Mouse (Mus musculus) olfactory bulb, adult 2 months (tissue): ENCODE measurements around the gene Me1. TPM values are rescaled to one million over a fixed set of nuclear protein-coding genes. Genes with fewer than 3 reads are reported as not detected.
A peak's percentile ranks its signal among the peaks of the same experiment; 100 is the strongest.

ENCODE experiments used
- H3K27ac ChIP-seq: fragments of 200-500 bp; 2 replicates; pipeline ENCODE4 v1.5.1; 2012; ENCODE audit warnings: low read depth, low read length; ENCODE audit not compliant: insufficient read depth
- H3K4me1 ChIP-seq: fragments of 200-500 bp; 2 replicates; pipeline ENCODE4 v1.6.1; 2012; ENCODE audit warnings: low read length; ENCODE audit not compliant: control insufficient read depth, insufficient read depth
- H3K4me3 ChIP-seq: fragments of 200-500 bp; 2 replicates; pipeline ENCODE4 v1.5.1; 2012; ENCODE audit warnings: mild to moderate bottlenecking, low read depth, low read length, moderate library complexity; ENCODE audit not compliant: insufficient read depth
- CTCF ChIP-seq: fragments of 200-500 bp; IDR thresholded peaks from 2 replicates; pipeline ENCODE4 v1.5.1; 2012; ENCODE audit warnings: low read depth, mild to moderate bottlenecking, low read length, moderate library complexity; ENCODE audit not compliant: insufficient read depth
- POLR2A ChIP-seq: fragments of 200-500 bp; IDR thresholded peaks from 2 replicates; pipeline ENCODE4 v1.6.1; 2012; ENCODE audit warnings: mild to moderate bottlenecking, low read depth, low read length, moderate library complexity; ENCODE audit not compliant: insufficient read depth
- WGBS: fragments of 180-500 bp; shearing (Covaris S2); methylation state at CpG from one replicate; pipeline ENCODE4 v1.1.7; 2018; 5-methylcytosine and 5-hydroxymethylcytosine counted together
- polyA plus RNA-seq: library from polyadenylated mRNA; stranded (reverse); fragments of >200 nt; gene quantifications from 2 replicates; pipeline ENCODE4 v1.2.4, GENCODE M21; 2012; ENCODE audit warnings: low replicate concordance; ENCODE audit not compliant: missing spikeins, insufficient read depth, insufficient read length

Gene Me1
- polyA plus RNA-seq, 1 experiment, result not detected

GRCm38 (mm10) chr9:86592676-86593668, 102.8 kb downstream of the Me1 start:
- TF ChIP-seq POLR2A, result no peak
- no peak for TF ChIP-seq CTCF
- H3K4me1 ChIP-seq, result peaks cover 11% of the 10 kb centered on the region
- WGBS, result 46% methylated on average over 19 of the region's 19 CpGs
- H3K4me3 ChIP-seq, result no peak overlapping the region
- H3K27ac ChIP-seq, result peak overlapping the region; percentile 85

GRCm38 (mm10) chr9:86587019-86587795, 108.5 kb downstream of the Me1 start:
- Histone ChIP-seq H3K4me3 (no peak overlapping the region), H3K27ac (no peak overlapping the region), H3K4me1 (peaks cover 3% of the 10 kb centered on the region; the same call in 1 of the 2 replicates)
- WGBS, result 89% methylated on average over 11 of the region's 11 CpGs
- TF ChIP-seq POLR2A (no peak), CTCF (no peak)

- TF ChIP-seq POLR2A, result no peak
- TF ChIP-seq CTCF, result peak; percentile 48; the same call in 1 of the 2 replicates
- H3K27ac ChIP-seq, result no peak overlapping the region
- no peaks in the 10 kb centered on the region for H3K4me1 ChIP-seq
- WGBS, result 59% methylated on average over 3 of the region's 3 CpGs
- H3K4me3 ChIP-seq, result no peak overlapping the region
These were observed 112.0 kb downstream of the Me1 start for GRCm38 (mm10) chr9:86583740-86584139.

GRCm38 (mm10) chr9:86579657-86580056, 116.1 kb downstream of the Me1 start:
- no peak overlapping the region for H3K27ac ChIP-seq
- H3K4me1 ChIP-seq, result no peaks in the 10 kb centered on the region
- 90% methylated on average over 10 of the region's 10 CpGs for WGBS
- H3K4me3 ChIP-seq, result no peak overlapping the region
- TF ChIP-seq POLR2A (no peak), CTCF (no peak)

GRCm38 (mm10) chr9:86575178-86575577, 120.6 kb downstream of the Me1 start:
- 72% methylated on average over 6 of the region's 6 CpGs for WGBS
- no peak overlapping the region for H3K27ac ChIP-seq

GRCm38 (mm10) chr9:86573616-86574303, 122.0 kb downstream of the Me1 start:
- Histone ChIP-seq H3K27ac (no peak overlapping the region), H3K4me1 (peaks cover 8% of the 10 kb centered on the region), H3K4me3 (no peak overlapping the region)
- WGBS, result 92% methylated on average over 20 of the region's 20 CpGs
- TF ChIP-seq POLR2A (no peak), CTCF (no peak)

More at GRCm38 (mm10) chr9:86575178-86575577, 120.6 kb downstream of the Me1 start:
- TF ChIP-seq POLR2A (no peak), CTCF (no peak)
- Histone ChIP-seq H3K4me3 (no peak overlapping the region), H3K4me1 (peaks cover 8% of the 10 kb centered on the region)

GRCm38 (mm10) chr9:86572636-86573291, 123.0 kb downstream of the Me1 start:
- WGBS, result 5% methylated on average over 13 of the region's 13 CpGs
- Histone ChIP-seq H3K4me1 (peaks cover 8% of the 10 kb centered on the region), H3K4me3 (peak overlapping the region; percentile 97), H3K27ac (no peak overlapping the region)
- no peak for TF ChIP-seq POLR2A
- TF ChIP-seq CTCF, result no peak

- WGBS, result under 1% methylated on average over 25 of the region's 25 CpGs
- TF ChIP-seq POLR2A (no peak), CTCF (no peak)
- Histone ChIP-seq H3K4me1 (peaks cover 8% of the 10 kb centered on the region), H3K27ac (peak overlapping the region; percentile 64; the same call in 1 of the 2 replicates), H3K4me3 (peak overlapping the region; percentile 97)
These were observed 123.6 kb downstream of the Me1 start for GRCm38 (mm10) chr9:86572196-86572595.

GRCm38 (mm10) chr9:86571540-86572135, 124.1 kb downstream of the Me1 start, which contains the start of the genes Pgm3 and Rwdd2a:
Gene Pgm3, minus strand, starts transcription at chr9:86571842.
Gene Rwdd2a, plus strand, starts transcription at chr9:86571991.
- TF ChIP-seq CTCF (no peak), POLR2A (peak; percentile 89)
- Histone ChIP-seq H3K4me1 (peaks cover 8% of the 10 kb centered on the region), H3K4me3 (peak within 1 kb of the TSS; percentile 97), H3K27ac (peak within 1 kb of the TSS; percentile 64; the same call in 1 of the 2 replicates)
- WGBS, result under 1% methylated on average over 59 of the region's 59 CpGs
